Mouse (Mus musculus) retina, embryonic 14.5 days (tissue): ENCODE measurements around the gene Sox2.

Experiments used
- DNase-seq: peaks from one replicate; pipeline ENCODE4 v3.0.0-alpha.2; 2015; ENCODE audit warnings: low spot score

Gene Sox2

DNA sequence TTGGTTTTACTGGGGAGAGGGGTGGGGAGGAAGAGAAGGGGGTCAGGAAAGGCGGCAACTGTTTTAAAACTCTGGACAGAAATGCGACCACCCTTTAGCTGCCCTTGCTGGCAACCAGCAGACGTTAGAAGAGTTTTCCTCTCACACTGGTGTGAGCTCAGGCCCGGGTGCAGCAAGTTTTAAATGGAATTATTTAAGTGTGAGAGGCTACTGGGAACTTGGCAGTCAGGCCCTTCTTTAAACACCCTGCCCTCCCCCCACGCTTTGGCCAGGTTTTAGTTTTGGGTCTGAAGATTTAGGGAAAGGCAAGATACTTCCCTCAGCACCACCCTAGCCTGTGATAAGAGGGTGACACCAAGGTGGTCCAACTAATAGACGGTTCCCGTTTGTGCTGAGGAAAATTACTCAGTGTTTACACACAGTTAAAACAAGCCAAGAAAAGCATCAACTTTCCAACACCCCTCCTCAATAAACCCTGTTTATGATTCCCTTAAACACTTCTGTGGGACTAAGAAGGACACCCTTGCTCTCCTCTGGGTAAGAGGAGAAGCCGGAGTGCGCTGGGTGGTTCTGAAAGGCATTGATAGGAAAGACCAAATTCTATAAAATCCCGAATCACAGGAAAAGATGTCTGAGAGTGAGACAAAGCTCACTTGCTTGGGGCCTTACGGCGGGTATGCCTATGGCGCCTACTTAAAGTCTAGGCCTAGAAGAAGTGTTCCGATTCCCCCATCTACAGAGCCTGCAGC is 10.5 kb downstream of the Sox2 start:
- peak; percentile 35 for DNase-seq

DNA sequence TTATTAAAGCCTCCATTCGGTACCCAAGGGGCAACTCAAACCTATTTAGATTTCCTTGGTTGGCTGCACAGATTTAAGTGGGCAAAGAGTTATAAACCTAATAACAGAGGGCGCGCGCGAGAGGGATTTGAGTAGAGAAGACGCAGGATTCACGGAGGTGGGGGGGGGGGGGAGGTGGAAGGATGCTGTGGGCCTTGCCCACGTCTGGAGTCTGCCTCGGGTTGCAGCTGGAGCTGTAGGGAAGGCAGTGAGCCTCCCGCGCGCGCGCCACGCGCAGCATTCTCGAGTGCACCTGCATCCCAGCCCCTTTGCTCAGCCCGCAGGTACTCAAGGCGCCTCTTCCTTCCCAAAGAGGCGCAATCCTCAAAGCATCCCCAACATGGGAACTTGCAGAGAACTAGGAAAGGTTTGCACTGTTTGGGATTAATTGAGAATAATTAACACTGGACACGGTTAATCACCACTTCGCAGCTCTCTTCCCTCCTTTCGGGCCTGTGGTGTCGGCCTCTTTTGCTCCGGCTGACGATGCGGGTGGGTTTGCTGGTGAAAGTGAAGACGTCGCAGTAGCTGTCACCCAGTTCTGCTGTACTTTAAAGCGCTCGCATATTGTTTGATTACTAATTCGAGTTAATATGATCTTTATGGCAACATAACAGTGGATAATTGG is 11.3 kb downstream of the Sox2 start:
- peak; percentile 82 for DNase-seq

DNA sequence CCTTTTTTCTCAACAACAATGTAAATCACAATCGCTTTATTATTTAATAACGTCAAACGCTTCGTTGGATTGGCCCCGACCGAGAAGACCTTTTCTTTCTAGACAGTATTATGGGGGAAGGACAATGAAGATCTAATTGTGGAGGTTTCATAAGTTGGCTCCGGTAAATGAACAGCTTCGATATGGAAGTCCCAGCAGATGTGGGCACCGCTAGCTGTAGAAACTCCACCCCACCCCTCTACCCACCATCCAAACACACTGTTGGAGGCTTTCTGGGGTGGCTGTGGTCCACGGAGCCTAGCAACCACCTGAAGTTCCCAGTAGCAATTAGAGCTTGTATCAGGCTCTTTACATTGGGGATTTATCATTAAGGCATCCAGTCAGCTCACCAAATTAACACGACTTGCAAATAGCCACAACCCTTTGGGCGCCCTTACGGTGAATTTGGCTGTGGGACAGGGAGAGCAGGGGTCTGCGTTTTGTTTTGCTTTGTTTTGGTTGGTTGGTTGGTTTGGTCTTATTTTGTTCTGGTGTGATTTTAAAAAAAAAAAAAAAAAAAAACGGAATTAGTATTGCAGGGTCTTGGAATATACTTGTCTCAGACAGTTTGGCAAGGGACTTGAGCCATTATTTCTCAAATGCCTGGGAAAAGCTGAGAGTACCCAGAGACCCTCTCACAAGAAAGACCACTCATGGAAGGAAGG is 12.0 kb downstream of the Sox2 start:
- DNase-seq: peak; percentile 72

DNA sequence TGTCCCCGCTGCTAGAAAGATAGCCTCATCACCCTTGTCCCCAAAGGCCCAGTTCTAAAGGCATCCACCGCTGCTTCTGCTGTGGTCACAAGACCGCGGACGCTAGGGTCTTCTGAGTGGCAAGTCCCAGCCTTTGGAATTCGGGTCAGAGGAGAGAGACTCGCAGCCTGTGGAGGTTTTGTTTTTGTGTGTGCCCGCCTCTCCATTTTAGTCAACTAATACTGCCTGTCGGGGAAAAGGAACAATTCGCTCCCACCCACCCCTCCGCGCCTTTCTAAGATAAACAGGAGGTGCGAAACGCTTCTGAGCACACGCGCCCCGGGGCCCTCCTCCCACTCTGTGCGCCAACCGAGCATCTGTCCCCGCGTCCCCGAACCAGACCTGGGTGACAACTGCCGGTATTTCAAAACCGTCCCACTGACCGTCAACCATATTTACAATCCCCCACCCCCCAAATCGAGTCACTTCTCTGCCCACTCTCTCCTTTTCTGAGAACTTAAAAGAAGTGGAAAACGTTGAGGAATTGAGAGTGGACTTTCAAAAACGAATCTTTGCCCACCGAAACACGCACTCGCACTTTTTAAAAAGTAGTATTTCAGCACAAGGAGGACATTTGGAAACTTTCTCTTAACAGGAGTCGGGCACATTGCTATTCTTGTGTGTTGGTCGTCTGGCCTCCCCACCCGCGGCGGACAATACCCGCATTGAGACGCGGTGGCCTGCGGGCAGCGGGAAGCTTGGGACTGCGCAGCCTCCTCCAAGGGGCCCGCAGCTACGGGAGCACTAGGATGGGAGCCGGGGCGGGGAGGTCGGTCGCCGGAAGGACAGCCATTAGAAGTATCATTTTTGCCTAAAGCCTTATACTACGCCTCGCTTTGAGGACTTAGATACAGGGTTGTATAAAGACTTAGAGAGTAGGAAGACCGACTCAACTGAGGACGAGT is 12.8 kb downstream of the Sox2 start:
- peak; percentile 73 for DNase-seq

DNA sequence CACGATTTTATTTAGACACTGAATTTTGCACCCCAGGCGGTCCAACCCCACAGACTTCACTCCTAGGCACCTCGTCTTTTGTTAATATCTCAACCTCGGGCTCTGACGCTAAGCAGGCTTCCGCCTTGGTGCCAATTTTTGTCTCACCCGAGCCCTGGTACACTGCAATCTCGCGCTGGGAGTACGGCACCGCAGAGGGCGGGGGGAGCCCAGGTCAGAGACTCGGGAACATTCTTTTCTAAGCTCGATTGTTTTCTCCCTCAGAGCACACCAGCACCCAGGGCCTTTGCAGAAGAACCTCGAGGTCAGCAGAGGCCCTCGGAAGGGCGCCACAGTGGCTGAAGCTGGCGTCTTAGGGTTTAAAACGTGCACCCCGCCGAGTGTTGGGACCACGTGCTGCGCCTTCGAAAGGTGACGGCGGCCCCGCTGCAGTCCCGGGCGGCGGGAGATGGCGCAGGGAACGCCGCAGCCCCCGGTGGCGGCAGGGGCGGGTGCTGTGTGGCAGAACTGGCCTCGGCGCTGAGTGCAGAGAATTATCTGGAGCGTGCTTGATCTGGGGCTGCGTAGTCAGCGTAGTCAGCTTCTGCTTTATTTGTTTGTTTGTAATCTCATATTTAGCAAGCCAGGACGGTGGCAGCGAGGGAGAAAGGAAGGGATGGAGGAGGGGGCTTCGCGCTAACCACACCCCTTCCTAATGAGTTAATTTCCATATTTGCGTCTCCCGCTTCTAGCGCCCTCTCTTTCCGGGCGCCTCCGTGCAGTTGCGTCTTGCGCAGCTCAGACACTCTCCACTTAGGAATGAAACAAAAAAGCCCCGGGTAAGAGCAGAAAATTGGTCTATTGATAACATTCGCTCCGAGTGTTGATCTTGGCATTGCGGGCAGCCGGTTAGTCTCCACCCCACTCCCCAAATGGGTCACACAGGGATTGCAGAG is 13.8 kb downstream of the Sox2 start:
- peak; percentile 80 for DNase-seq

DNA sequence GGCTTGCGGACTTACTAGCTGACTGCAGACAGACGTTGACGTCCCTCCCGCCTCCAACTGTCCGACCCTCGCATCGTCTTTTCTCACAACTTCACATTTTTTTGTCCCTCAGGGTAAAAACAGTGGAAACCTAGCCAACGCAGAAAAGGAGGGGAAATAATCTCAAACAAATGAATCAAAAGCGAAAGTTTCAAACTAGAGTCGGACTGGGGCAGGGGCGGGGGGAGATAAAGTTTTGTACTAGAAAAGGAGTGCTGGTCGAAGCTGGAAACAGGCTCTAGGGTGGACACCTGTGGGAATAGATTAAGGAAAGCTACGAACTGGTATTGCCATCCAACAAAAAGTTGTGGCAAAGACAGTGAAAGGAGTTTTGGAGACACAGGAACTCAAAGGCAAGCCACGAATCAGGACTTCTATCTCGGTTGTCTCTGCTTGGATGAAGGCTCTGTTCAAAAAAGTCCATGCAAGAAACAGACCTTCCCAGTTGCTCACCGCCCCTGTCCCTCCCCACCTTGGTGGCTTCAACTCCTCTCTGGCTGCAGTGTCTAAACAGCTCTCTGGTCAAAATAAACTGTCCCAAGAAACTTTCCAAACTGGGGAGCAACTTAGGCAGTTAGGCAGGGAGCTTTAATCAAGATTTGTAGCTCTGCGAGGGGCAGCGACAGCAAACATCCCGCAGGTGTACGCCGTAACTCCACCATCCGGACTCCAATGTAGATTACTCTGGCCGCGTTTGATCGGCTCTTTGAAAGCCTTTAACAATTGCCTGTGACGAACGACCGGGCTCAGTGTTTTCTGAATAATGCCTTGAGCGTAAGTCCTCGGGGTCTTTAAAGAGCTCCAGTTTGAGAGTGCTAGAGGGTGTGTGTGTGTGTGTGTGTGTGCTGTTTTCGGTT is 14.7 kb downstream of the Sox2 start:
- peak; percentile 50 for DNase-seq

DNA sequence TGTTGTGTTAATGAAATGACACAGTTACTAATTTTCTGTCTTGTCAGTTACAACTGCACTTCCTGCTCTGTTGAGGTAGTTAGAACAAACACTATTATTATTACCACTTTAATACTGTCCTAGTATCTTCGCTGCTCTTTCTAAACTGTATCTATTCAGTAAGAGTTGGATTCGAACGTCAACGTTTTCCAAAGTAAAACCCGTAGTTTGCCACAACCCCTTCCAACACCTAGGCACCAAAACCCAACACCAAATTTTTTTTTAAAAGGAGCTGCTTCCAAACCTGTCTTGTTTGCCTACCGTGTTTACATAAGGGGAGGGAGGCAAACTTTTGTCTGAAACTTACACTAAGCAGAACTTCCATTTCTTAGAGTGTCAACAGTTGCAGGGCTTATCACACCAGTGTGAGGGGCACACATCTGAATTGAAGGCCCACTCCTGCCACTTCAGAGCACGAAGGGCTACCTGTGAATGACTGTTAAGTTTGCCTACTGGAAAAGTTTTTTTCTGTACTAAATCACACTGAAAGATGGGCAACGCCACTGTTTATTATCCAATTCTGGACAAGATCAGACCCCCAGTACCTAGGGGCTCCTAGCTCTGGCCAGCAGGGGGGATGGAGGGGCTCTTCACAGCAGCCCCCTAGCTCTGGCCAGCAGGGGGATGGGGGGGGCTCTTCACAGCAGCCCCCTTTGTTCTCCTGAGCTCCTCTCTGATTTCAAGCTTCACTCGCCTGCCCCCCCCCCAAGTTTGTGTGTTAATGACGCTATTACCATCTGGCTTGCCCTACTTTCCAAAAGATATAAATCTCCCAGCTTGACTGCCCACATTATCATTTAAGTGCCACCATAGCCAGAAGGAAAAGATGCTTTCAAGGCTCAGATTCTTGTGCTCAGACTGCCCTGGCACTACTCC is 15.8 kb downstream of the Sox2 start:
- peak; percentile 79 for DNase-seq

DNA sequence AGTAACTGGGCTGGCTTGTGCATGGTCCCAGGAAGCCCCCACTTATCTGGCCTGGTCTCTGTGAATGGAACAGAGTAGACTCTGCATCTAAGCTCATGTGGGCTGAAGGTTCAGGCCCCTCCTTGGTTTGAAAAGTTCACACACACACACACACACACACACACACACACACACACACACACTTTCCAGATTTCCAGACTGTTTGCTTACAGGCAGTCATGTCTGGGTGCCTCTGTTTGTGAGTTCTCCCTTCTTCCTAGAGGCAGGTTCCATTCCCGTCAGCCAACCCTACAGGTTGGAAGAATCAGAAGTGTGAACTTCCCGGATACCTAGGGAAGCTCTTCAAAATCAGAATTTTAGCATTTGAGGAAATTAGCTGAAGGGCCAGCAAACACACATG is 17.0 kb downstream of the Sox2 start:
- DNase-seq: peak; percentile 35

DNA sequence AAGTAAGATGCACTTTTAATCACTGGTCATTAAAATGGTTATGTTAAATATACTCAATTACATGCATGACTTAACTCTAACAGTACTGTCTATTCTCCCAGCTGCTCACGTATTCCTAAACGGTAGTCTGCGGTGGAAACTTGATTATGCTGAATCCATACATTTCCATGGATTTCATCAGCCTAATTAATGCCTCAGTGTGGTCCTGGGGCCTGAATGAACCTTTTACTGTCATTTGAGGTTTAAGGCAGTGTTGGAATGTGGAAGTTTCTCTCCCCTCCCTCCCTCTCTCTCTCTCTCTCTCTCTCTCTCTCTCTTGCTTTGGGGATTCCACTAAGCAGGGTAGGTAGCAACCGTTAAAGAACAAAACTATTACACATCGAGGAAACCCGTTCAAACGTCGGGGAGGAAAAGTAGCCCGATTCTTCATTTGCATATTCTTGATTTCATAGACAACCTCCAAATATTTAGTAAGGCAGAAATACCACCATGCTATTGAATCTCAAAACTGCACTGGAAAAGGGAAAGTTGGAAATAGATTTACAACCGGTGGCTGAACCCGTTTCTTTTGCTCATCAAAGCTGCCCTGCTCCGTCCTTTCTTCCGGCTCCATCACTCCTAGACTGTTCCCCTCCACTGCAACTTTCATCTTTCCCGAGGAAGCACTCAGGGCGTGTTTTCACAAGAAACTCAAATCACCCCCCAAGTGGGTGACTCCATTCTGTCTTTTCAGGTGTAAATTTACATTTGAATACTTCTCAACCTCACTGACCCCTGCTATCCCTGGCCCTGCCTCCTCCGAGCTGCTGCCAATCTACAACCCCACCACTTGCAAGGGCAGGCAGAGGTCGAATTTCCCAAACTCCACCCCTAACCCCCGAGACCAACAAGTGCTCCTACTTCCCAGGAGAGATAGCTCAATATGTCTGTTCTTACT is 17.9 kb downstream of the Sox2 start:
- DNase-seq: peak; percentile 81

DNA sequence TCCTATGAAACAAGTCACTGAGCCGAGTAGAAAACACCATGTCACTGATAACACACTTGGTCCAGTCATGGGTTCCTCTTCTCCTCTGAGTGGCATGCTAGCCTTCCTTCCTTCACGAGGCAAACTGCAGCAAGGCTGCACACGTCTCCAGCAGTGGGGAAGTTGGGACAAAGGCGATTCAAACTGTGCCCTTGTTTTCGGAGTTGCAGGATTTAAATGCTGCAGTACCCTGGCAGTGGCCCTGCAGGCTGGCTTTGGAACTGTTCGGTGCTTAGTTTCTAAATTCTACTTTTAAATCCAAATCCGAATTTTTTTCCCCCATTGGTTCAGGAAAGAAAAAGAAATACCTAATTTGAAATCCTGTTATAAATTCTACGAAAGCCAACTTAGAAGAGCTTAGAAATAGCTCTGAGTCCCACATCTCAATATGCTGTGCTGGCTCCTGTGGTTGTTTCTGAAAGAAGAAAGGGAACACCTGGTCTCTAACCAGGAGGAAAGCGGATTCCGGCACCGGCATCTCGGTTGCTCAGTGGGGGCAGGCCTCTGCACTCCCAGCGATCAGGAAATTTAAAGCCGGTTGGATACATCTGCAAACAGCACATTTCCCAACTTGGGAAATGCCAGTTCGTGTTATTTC is 20.9 kb downstream of the Sox2 start:
- DNase-seq: peak; percentile 43

DNA sequence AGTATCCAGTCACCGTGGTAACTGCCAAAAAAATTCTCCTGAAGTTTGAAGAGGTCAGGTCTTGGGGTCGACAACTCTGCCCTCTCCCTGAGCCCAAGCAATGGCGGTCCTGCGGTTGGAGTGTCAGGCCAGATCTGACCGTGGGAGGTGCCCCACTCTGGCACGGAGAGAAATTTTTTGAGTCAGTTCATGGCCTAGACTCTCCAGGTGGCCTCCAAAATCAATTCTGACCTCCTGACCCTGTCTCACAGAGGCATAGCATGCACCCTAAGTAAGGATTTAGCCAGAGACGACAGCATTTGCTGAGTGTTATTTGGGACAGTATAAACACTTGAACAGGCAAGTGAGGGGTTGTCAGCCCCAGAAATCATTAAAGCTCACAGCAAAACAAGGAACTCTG is 28.6 kb downstream of the Sox2 start:
- peak; percentile 73 for DNase-seq

DNA sequence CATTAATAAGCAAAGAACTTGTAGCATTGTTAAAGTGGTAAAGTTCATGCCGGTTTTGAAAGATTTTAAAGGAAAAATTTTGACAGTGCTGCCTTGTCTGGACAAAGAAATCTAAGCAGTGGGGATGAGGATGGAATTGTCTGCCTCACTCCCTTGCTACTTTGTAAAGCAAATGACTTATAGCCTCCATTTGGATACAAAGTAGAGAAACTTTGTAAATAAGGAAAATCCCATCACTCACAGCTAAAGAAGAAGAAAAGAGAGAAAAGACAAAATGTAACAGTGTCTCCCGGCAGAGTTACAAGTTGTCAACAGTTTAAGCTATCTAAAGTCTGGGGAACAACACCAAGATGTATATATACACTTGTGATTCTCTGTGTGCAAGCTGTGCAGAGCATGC is 29.2 kb downstream of the Sox2 start:
- no peak for DNase-seq

DNA sequence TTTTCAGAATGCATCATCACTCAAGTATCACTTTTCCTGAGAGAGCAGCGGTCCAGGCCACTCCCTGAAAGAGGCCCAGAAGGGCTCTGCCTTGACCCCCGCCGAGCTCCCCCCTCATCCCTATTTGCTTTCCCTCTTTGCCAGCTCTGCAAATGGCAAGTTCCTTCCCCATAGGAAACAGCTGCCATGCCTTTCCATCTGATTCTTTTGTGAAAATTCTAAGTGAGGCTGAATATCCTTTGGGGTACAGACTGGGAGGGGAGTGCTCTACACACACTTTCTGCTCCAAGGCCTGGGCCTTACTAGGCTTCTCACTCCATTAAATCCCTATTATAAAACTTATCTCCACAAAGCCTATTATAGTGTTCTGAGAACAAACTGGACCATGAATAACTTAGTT is 29.7 kb downstream of the Sox2 start:
- DNase-seq: peak; percentile 64

DNA sequence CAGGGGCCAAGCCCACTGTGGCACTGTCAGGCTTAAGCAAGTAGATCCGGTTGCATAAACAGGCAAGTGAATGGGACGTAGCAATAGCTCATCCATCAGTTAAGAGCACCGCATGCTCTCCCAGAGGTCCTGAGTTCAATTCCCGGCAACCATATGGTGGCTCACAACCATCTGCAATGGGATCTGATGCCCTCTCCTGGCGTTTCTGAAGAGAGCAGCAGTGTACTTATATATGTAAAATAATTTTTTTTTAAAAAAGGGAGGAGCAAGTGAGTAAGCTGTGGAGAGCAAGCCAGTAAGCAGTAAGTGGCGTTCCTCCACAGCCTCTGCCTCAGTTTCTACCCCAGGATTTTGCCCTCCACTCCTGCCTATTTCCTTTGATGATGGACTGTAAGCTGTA is 37.9 kb downstream of the Sox2 start:
- DNase-seq: no peak

DNA sequence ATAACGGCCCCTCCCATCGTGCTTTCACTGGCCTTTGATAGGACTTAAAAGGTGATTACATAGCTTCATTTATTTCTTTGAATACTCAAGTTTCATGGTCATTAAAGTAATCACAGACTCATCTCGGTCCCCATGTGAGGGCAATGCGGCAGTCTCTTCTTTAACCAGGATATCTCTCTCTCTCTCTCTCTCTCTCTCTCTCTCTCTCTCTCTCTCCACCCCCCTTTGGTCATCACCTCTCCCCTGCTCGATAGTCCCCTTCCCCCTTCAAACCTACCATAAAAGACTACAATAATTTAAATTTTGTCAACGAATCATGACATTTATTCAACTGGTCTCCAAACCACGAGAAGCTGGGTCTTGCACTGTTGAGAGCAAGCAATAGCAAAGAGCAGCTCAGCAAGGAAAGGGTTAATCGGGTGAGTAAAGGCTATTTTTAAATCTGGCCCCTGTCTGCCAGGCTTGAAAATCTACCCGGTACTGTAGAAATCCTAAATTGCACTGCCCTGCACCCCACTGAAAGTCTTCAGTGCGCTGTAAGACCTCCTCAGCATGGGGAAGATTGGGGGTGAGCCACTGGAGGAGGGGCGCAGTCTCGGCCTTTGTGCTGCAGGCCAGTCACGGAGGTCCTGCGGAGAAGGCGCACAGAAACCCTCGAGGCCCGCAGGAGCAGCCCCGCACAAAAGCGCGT is 41.6 kb downstream of the Sox2 start:
- peak; percentile 63 for DNase-seq

DNA sequence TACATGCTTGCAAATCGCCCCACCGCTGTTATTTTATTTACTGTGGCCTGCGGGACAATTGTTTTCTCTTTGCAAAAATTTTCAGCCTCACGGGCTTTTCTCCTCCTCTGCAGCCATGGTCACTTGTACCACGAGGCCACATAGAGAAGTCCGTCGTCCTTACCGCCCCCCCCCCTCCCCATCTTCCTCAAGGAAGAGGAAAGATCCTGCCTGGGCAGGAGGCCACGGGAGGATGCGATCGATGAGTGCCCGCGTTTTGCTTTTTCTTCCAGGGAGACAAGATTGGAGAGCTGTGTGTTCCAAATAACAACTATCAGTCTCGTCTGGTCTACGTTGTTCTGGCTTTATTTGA is 42.2 kb downstream of the Sox2 start:
- no peak for DNase-seq
